Mouse (Mus musculus) A20 (cell line): Measurements from ENCODE around the gene Ccnq.
A peak's percentile ranks its signal among the peaks of the same experiment; 100 is the strongest.

Source experiments
- DNase-seq: peaks from one replicate; pipeline ENCODE4 v3.0.0-alpha.2; 2011; ENCODE audit warnings: low read depth, low spot score

The Ccnq gene

DNA sequence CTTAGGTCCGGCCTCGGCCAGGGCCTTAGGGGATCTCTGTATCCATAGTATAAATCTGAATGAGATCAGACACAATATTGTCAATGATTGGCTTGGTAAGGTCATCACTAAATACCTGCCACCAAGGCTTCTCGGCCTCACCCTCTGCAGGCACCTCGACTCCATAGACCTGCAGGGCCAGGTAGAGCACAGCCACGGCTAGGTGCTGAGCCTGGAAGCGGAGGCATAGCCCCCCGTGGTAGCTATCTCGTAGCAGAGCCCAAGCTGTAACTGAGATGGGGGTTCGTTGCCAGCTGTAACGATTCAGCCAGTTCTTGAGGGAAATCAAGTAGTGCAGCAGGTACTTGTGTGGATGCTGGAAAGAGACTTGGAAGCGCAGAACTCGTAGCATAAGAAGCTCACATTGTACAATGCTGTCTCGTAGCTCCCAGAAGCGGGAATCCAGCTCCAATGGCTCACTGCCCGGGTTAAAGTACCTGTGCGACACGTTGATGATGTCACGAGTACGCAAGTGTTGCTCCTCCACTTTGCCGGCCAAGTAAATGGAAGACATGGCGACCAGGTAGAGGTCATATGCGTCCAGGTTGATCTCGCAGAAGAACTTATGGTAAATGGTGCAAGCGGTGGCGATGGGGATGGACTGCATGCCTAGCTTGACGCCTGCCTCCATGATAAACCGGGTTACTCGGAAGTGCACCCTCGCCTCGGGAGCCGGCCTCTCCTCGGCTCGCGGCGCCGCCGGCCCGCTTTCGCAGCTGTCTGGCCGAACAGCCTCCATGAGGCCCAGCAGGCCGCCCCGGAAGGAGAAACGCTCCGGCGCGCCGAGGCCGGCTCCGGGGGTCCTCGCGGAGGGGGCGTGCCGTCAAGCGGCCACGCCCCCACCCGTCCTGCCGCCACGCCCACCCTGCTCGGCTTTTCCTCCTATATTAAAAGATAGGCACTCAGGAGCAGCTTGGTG is at the start of gene Ccnq:
Gene Ccnq, minus strand, starts transcription at position 845 of the 958 bp plus-strand sequence.
- peak; percentile 90 for DNase-seq

GRCm38 (mm10) chr11:78801094-78801493 is 49.6 kb upstream of the Ccnq start:
- no peak for DNase-seq

GRCm38 (mm10) chr11:78796072-78796729 is 44.7 kb upstream of the Ccnq start:
- no peak for DNase-seq

GRCm38 (mm10) chr11:78793116-78793515 is 41.6 kb upstream of the Ccnq start:
- no peak for DNase-seq

DNA sequence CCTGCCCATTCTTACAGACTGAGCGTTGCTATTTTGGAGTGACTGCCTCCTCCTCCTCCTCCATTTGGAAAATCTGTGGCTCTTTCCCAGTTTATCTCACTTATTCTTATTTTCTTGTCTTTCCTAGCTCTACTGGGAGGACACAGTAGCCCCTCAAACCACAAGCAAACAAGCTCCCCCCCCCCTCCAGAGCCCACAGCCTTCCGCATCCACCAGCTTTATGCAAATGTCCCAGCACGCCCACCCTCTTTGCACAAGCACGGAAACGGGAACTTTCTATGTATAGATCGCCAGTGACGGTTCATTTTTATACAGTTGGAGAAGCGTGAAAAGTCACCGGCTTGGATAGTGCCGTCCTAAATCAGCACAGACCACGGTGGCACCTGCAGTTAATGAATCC is 40.9 kb upstream of the Ccnq start:
- peak; percentile 61 for DNase-seq

GRCm38 (mm10) chr11:78792055-78792454 is 40.5 kb upstream of the Ccnq start:
- DNase-seq: peak; percentile 59

- DNase-seq: no peak
Measured at GRCm38 (mm10) chr11:78791582-78791981, 40.1 kb upstream of the Ccnq start.

GRCm38 (mm10) chr11:78789370-78790060 is 38.0 kb upstream of the Ccnq start:
- DNase-seq: no peak

DNA sequence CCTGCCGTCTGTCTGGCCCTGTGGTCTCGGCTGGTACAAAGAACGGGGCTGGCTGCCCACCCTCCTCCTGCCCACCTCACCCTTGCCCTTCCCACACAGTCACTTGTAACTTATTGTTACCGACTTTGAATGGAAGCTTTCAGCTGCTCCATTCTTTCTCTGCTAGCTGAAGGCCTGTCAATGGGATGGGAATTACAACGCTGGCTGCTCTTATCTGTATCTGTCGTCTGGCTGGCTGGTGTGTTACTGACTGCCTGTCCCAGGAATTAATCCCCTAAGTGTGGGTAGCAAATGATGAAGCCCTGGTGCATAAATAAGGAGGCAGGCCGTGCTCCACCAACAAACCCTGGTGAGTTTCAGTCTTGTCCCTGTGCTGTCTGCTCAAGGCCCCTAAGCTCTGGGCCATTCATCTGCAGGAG is 34.5 kb upstream of the Ccnq start:
- no peak for DNase-seq

GRCm38 (mm10) chr11:78782791-78783347 is 31.3 kb upstream of the Ccnq start:
- DNase-seq: no peak

- DNase-seq: no peak
Measured at GRCm38 (mm10) chr11:78782326-78782725, 30.8 kb upstream of the Ccnq start.

- DNase-seq: no peak
Measured at GRCm38 (mm10) chr11:78780571-78780970, 29.0 kb upstream of the Ccnq start.

- no peak for DNase-seq
Measured at GRCm38 (mm10) chr11:78780002-78780401, 28.5 kb upstream of the Ccnq start.

- DNase-seq: no peak
Measured at GRCm38 (mm10) chr11:78777851-78778680, 26.5 kb upstream of the Ccnq start.

DNA sequence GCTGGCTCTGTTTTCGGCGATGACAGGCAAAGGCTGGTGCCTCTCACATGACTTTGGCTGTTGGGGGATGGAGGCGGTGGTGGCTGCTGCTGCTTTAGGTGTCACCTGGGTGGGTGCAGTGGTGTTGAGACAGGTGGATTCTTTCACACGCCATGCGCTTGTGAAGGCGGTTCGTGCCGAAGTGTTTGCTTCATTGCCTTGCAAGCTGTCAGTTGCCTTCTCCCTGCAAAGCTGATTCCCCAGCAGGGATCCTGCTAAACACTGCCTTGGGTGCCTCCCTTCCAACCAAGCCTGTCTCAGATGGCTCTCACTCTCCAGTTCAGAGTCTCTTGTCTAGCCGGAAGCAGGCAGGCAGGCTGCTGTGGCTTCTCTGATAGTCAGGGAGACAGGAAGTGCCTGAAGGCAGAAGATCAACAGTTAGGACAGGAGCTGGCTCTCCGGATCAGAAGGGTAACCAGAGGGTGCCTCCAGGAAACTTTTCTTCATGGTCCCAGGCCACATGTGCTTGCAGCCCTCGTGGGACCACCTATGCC is 20.3 kb upstream of the Ccnq start:
- no peak for DNase-seq

- no peak for DNase-seq
Measured at GRCm38 (mm10) chr11:78770436-78770835, 18.9 kb upstream of the Ccnq start.

DNA sequence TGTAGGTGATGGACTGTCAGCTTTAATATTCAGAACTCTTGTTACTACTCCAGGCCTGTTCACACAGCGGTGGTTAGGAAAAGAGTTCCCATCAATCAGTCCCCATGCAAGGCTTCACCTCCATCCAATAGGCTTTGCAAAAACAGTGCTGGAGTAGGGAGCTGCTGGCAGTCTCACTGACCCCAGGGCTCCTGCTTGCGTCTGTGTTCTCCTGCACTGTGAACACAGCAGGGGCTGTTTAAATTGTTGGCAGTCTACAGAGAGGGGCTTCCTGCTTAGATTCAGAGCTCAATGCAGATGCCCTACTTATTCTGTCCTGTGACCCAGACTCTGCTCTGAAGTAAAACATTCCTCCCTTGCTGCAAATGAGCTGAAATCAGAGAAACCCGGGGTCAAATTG is 17.2 kb upstream of the Ccnq start:
- DNase-seq: no peak

DNA sequence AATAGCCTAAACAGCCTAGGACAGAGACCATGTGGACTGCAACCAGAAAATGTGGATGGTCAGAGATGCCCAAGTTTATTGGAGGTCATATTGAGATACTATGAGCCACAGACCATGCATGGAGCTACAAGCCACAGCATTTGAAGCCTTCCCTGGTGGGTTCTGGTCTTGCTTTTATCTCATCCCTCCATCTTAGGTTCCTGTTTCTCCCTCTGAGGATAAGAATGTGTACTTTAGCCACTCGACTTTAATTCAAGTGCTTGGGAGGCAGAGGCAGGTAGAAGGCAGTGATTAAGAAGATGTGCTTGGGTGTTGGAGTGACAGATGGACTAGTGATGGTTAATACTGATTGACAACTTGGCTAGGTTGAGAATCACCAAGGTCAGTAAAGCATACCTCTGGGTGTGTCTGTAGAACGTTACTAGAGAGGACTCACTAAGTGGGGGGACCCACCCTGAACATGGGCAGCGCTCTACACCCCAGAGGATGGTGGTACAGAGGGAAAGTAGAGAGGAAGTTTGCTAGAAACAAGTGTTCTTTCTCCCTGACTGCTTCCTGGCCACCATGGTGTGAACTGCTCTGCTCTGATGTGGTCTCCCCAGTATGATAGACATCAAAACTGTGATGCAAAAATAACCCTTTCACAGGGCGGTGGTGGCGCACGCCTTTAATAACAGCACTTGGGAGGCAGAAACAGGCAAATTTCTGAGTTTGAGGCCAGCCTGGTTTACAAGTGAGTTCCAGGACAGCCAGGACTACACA is 14.7 kb upstream of the Ccnq start:
- no peak for DNase-seq

- DNase-seq: no peak
Measured at GRCm38 (mm10) chr11:78764820-78765219, 13.3 kb upstream of the Ccnq start.

DNA sequence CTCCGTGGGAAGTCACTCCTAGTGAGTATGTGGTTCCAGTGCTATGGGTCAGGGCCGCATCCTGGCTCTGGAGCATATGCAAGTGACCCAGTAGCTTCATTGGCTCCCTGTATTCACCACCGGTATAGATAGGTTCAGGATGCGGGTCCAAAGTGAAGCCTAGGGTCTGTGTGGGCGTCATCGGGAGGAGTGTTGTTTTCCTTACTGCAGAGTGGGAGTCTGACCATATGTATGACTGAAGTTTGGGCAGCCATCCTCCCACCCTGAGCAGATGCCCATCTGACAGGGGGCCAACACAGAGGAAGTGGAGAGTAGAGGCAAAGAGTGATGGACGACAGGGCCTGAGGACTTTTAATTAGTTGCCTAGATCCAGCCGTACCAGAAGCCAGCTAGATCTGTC is 12.8 kb upstream of the Ccnq start:
- no peak for DNase-seq
